Mouse (Mus musculus) midbrain, embryonic 16.5 days (tissue): ENCODE results near the gene Asns. TPM values are rescaled to one million over a fixed set of nuclear protein-coding genes. Genes with fewer than 3 reads are reported as not detected.

ENCODE experiments used
- ATAC-seq: fragments of 200-750 bp; cut with Nextera tagmentation; 2 replicates; pipeline ENCODE4 v1.8.0; 2017; ENCODE audit warnings: moderate TSS enrichment
- H3K27ac ChIP-seq: fragments of 300-500 bp; sonication (generic); 2 replicates; pipeline ENCODE4 v1.5.1; 2014; ENCODE audit warnings: mild to moderate bottlenecking, low read length, mixed read lengths
- H3K27me3 ChIP-seq: fragments of 300-500 bp; sonication (generic); 2 replicates; pipeline ENCODE4 v1.6.1; 2014; ENCODE audit warnings: low read depth, low read length, mixed read lengths; ENCODE audit not compliant: control insufficient read depth, insufficient read depth
- H3K36me3 ChIP-seq: fragments of 300-500 bp; sonication (generic); 2 replicates; pipeline ENCODE4 v1.6.1; 2014; ENCODE audit warnings: mild to moderate bottlenecking, low read length, moderate library complexity, mixed read lengths; ENCODE audit not compliant: control insufficient read depth, insufficient read depth
- H3K4me1 ChIP-seq: fragments of 300-500 bp; sonication (generic); 2 replicates; pipeline ENCODE4 v1.6.1; 2014; ENCODE audit warnings: mild to moderate bottlenecking, low read length, mixed read lengths; ENCODE audit not compliant: control insufficient read depth, insufficient read depth
- H3K4me2 ChIP-seq: fragments of 300-500 bp; sonication (generic); 2 replicates; pipeline ENCODE4 v1.6.1; 2014; ENCODE audit warnings: mild to moderate bottlenecking, low read length, mixed read lengths
- H3K4me3 ChIP-seq: fragments of 300-500 bp; sonication (generic); 2 replicates; pipeline ENCODE4 v1.5.1; 2014; ENCODE audit warnings: low read depth, mild to moderate bottlenecking, low read length, moderate library complexity, mixed read lengths
- H3K9ac ChIP-seq: fragments of 300-500 bp; sonication (generic); 2 replicates; pipeline ENCODE4 v1.6.1; 2014; ENCODE audit warnings: low read depth, low read length, mixed read lengths
- H3K9me3 ChIP-seq: fragments of 300-500 bp; sonication (generic); replicated peaks from 2 replicates; pipeline ENCODE4 v1.6.1; 2014; ENCODE audit warnings: mild to moderate bottlenecking, low read length, mixed read lengths; ENCODE audit not compliant: control insufficient read depth, poor library complexity, severe bottlenecking
- WGBS: fragments of 180-500 bp; shearing (Covaris S2); extraction: QIAGEN DNeasy Blood & Tissue Kit; methylation state at CpG from one replicate; pipeline ENCODE4 v1.1.7; 2014; 5-methylcytosine and 5-hydroxymethylcytosine counted together
- polyA plus RNA-seq: library from polyadenylated mRNA; unstranded; fragments of >200 nt; fragmentation: Nextera tagmentation; extraction: Ambion mirVana; gene quantifications from 2 replicates; pipeline ENCODE4 v1.2.1, GENCODE M21; 2015

Asns gene
- polyA plus RNA-seq, 1 experiment from 2014 or later: 114 TPM

DNA sequence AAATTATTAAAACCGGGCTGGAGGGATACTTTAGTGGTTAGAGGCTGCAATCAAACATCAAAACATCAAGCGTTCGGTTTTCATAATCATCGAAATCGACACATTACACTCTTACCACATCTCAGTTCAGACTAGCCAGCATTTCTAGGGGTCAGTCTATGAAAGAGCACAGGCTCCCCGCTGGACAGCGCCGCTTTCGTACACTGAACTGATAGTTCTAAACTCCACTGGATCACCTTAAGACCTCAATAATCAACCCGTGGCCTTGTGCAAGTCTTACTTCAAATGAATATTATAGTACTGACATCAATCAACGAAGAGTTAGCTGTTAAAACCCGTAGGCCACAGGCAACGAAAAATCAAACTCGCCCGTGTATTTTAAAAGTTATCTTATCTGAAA, 1.0 kb downstream of the Asns start:
- Histone ChIP-seq H3K4me3 (peak overlapping the region; percentile 79), H3K36me3 (no peaks in the 10 kb centered on the region), H3K9ac (peak overlapping the region; percentile 79), H3K27me3 (no peaks in the 10 kb centered on the region), H3K4me1 (peaks cover 6% of the 10 kb centered on the region), H3K9me3 (no peaks in the 10 kb centered on the region), H3K27ac (no peak overlapping the region), H3K4me2 (peak overlapping the region; percentile 71)
- 40% methylated on average over 15 of the region's 15 CpGs for WGBS
- no peak for ATAC-seq

DNA sequence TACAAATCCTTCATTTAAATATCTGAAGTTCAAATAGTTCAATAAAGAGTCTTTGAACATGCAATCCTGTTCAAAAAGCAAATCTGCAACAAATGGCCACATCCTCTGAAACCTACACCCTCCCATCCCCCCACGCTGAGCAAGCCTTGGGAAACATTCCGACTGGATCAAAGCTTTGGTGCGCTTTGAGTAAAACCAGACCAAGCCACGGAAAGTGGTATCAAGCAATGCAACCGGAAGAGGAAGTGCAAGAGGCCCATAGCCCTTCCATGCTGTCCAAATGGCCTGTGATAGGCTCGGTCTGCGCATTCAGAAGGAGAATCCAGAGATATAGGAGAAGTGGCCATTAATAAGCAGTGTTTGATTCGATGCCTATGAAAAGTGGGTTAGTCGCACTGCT, 2.6 kb downstream of the Asns start:
- H3K4me2 ChIP-seq: no peak overlapping the region
- H3K4me1 ChIP-seq: peaks cover 6% of the 10 kb centered on the region
- 90% methylated on average over 9 of the region's 9 CpGs for WGBS
- ATAC-seq: no peak
- H3K9me3 ChIP-seq: no peaks in the 10 kb centered on the region
- H3K4me3 ChIP-seq: no peak overlapping the region
- H3K27me3 ChIP-seq: no peaks in the 10 kb centered on the region
- H3K9ac ChIP-seq: no peak overlapping the region
- H3K27ac ChIP-seq: no peak overlapping the region
- H3K36me3 ChIP-seq: no peaks in the 10 kb centered on the region

GRCm38 (mm10) chr6:7689180-7689579, 3.9 kb downstream of the Asns start:
- Histone ChIP-seq H3K9me3 (no peaks in the 10 kb centered on the region), H3K27ac (no peak overlapping the region), H3K4me1 (peaks cover 6% of the 10 kb centered on the region), H3K4me3 (no peak overlapping the region), H3K27me3 (no peaks in the 10 kb centered on the region), H3K4me2 (no peak overlapping the region), H3K9ac (no peak overlapping the region), H3K36me3 (no peaks in the 10 kb centered on the region)
- no peak for ATAC-seq
- WGBS: 95% methylated on average over 12 of the region's 12 CpGs

DNA sequence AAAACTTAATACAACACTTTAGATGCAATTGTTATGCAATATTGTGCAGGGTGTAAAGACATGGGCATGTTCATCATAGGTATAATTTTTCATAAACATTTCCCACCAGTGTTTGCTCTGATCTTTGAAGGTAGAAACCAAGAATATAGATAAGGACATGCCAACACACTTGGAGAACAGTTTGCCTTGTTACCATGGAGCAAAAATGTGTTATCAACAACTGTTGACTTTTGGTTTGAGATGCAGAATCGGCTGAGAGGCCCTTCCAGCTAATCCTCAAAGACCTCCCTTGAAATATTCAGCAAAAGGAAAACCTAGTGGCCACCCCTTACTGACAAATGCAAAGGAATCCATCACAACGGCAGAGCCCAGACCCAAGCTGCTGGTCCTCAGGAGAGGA, 7.0 kb downstream of the Asns start:
- Histone ChIP-seq H3K9ac (no peak overlapping the region), H3K27me3 (no peaks in the 10 kb centered on the region), H3K36me3 (no peaks in the 10 kb centered on the region; the same call in 1 of the 2 replicates), H3K4me3 (no peak overlapping the region), H3K27ac (no peak overlapping the region), H3K4me1 (no peaks in the 10 kb centered on the region), H3K4me2 (no peak overlapping the region), H3K9me3 (no peaks in the 10 kb centered on the region)
- ATAC-seq: no peak
- 75% methylated on average over 2 of the region's 2 CpGs for WGBS

DNA sequence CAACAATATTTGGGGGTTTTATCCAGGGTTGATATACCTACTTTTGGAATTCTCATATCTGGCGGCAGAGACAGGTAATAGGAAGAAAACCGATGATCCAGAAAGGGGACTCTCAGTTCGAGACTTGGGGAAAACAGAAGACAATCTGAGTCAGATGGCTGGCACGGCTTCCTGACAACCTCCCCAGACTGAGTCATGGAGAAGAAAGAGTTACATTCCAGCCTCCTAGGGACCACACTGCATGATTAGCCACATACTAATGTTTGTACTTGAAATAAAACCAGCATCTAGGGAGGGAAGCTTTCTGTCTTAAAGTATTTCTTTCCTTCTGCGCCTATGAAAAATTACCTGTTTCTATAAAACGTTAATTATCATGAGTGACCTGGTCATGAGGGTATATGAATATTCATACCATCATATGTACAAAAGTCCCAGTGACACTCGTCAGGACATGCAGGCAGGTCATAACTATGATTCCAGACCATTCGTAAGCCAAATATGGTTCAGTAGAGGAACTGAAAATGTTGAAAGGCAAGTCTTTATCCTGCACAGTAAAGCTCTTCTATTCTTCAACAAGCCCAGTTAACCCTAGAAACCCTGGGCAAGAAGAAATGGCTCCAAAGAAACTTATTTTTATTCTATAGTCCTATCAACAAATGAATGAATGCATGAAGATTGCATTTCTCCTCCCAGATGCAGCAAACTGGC, 16.7 kb downstream of the Asns start:
- Histone ChIP-seq H3K4me3 (no peak overlapping the region), H3K27me3 (no peaks in the 10 kb centered on the region), H3K4me2 (no peak overlapping the region), H3K36me3 (peaks cover 12% of the 10 kb centered on the region), H3K9ac (no peak overlapping the region), H3K9me3 (no peaks in the 10 kb centered on the region), H3K27ac (no peak overlapping the region), H3K4me1 (no peaks in the 10 kb centered on the region)
- no peak for ATAC-seq
- 90% methylated on average over 8 of the region's 8 CpGs for WGBS

DNA sequence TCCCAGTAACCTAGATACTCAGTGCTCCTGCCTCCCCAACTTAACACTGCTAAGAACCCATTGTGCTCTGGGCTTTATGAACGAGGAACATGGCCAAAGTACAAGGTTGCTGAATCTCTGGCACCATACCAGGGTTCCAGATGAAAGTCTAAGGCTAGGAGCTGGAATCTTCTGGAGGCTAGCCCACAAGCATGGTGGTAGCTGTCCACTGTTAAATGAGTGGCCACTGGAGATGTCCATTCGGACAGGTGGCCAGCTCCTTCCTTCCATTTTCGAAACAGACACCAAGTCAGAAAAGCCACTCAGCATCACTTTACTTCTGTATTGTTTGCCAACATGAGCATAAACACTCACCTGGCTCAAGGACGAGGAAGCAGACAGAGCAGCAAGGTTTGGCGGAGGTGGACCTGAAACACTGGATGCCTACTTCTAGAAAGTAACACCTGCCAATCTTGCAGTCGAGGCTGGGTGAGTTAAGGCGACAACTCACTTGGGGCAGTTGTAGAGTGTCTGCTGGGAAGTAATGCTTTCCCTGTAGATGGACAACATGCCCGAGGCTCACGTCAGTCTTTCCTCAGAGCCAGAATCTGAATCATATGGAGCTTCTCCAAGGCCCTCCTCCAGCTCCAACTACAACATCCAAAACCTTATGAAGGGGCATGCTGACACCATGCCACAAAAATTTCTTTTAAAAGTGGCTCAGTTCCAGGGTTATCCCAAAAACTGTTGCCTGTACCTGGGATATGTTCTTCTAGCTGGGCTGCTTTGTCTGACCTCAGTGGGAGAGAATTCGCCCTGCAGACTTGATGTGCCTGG, 20.4 kb downstream of the Asns start:
- Histone ChIP-seq H3K9me3 (no peaks in the 10 kb centered on the region), H3K27ac (no peak overlapping the region), H3K36me3 (peaks cover 12% of the 10 kb centered on the region), H3K4me1 (no peaks in the 10 kb centered on the region), H3K27me3 (no peaks in the 10 kb centered on the region), H3K9ac (no peak overlapping the region), H3K4me3 (no peak overlapping the region), H3K4me2 (no peak overlapping the region)
- ATAC-seq: no peak
- 91% methylated on average over 10 of the region's 10 CpGs for WGBS

GRCm38 (mm10) chr6:7671429-7671828, 21.6 kb downstream of the Asns start:
- Histone ChIP-seq H3K4me2 (no peak overlapping the region), H3K36me3 (peaks cover 12% of the 10 kb centered on the region), H3K4me1 (no peaks in the 10 kb centered on the region), H3K9ac (no peak overlapping the region), H3K27ac (no peak overlapping the region), H3K4me3 (no peak overlapping the region), H3K27me3 (no peaks in the 10 kb centered on the region), H3K9me3 (no peaks in the 10 kb centered on the region)
- peak; percentile 27; the same call in 1 of the 2 replicates for ATAC-seq
- WGBS: 71% methylated on average over 3 of the region's 3 CpGs

DNA sequence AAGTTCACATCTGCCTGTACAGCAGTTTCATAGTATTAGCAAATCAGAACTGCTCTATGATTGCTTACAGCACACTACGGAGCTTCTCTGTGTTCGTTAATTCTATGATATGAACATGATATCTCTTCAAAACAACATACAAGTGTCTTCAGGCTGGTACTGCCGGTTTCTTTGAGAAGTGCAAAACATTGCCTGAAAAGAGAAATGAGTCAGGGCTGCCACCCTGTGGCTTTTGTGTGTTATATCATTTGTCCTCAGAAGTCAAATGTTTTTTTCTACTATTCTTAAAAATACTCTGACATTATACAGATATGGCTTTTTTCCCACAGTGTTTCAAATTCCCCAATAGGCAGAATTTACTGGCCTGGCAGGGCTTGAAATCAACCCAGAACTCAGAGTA, 22.5 kb downstream of the Asns start:
- Histone ChIP-seq H3K4me3 (no peak overlapping the region), H3K4me1 (no peaks in the 10 kb centered on the region), H3K9ac (no peak overlapping the region), H3K9me3 (no peaks in the 10 kb centered on the region), H3K36me3 (peaks cover 12% of the 10 kb centered on the region), H3K27ac (no peak overlapping the region), H3K4me2 (no peak overlapping the region), H3K27me3 (no peaks in the 10 kb centered on the region)
- 50% methylated on average over 3 of the region's 3 CpGs for WGBS
- peak; percentile 29; the same call in 1 of the 2 replicates for ATAC-seq

GRCm38 (mm10) chr6:7669721-7670120, 23.3 kb downstream of the Asns start:
- peaks cover 12% of the 10 kb centered on the region for H3K36me3 ChIP-seq
- no peaks in the 10 kb centered on the region for H3K9me3 ChIP-seq
- H3K4me2 ChIP-seq: no peak overlapping the region
- WGBS: 90% methylated on average over 5 of the region's 5 CpGs
- H3K9ac ChIP-seq: no peak overlapping the region
- H3K27me3 ChIP-seq: no peaks in the 10 kb centered on the region
- no peaks in the 10 kb centered on the region for H3K4me1 ChIP-seq
- peak; percentile 40; the same call in 1 of the 2 replicates for ATAC-seq
- H3K4me3 ChIP-seq: no peak overlapping the region
- H3K27ac ChIP-seq: no peak overlapping the region
